Mouse (Mus musculus) midbrain, embryonic 16.5 days (tissue): ENCODE results near the gene Crmp1. TPM values are rescaled to one million over a fixed set of nuclear protein-coding genes. Genes with fewer than 3 reads are reported as not detected.
A peak's percentile ranks its signal among the peaks of the same experiment; 100 is the strongest.

Experiments
- ATAC-seq: fragments of 200-750 bp; cut with Nextera tagmentation; 2 replicates; pipeline ENCODE4 v1.8.0; 2017; ENCODE audit warnings: moderate TSS enrichment
- H3K27ac ChIP-seq: fragments of 300-500 bp; sonication (generic); 2 replicates; pipeline ENCODE4 v1.5.1; 2014; ENCODE audit warnings: mild to moderate bottlenecking, low read length, mixed read lengths
- H3K27me3 ChIP-seq: fragments of 300-500 bp; sonication (generic); 2 replicates; pipeline ENCODE4 v1.6.1; 2014; ENCODE audit warnings: low read depth, low read length, mixed read lengths; ENCODE audit not compliant: control insufficient read depth, insufficient read depth
- H3K36me3 ChIP-seq: fragments of 300-500 bp; sonication (generic); 2 replicates; pipeline ENCODE4 v1.6.1; 2014; ENCODE audit warnings: mild to moderate bottlenecking, low read length, moderate library complexity, mixed read lengths; ENCODE audit not compliant: control insufficient read depth, insufficient read depth
- H3K4me1 ChIP-seq: fragments of 300-500 bp; sonication (generic); 2 replicates; pipeline ENCODE4 v1.6.1; 2014; ENCODE audit warnings: mild to moderate bottlenecking, low read length, mixed read lengths; ENCODE audit not compliant: control insufficient read depth, insufficient read depth
- H3K4me2 ChIP-seq: fragments of 300-500 bp; sonication (generic); 2 replicates; pipeline ENCODE4 v1.6.1; 2014; ENCODE audit warnings: mild to moderate bottlenecking, low read length, mixed read lengths
- H3K4me3 ChIP-seq: fragments of 300-500 bp; sonication (generic); 2 replicates; pipeline ENCODE4 v1.5.1; 2014; ENCODE audit warnings: low read depth, mild to moderate bottlenecking, low read length, moderate library complexity, mixed read lengths
- H3K9ac ChIP-seq: fragments of 300-500 bp; sonication (generic); 2 replicates; pipeline ENCODE4 v1.6.1; 2014; ENCODE audit warnings: low read depth, low read length, mixed read lengths
- H3K9me3 ChIP-seq: fragments of 300-500 bp; sonication (generic); replicated peaks from 2 replicates; pipeline ENCODE4 v1.6.1; 2014; ENCODE audit warnings: mild to moderate bottlenecking, low read length, mixed read lengths; ENCODE audit not compliant: control insufficient read depth, poor library complexity, severe bottlenecking
- WGBS: fragments of 180-500 bp; shearing (Covaris S2); extraction: QIAGEN DNeasy Blood & Tissue Kit; methylation state at CpG from one replicate; pipeline ENCODE4 v1.1.7; 2014; 5-methylcytosine and 5-hydroxymethylcytosine counted together
- polyA plus RNA-seq: library from polyadenylated mRNA; unstranded; fragments of >200 nt; fragmentation: Nextera tagmentation; extraction: Ambion mirVana; gene quantifications from 2 replicates; pipeline ENCODE4 v1.2.1, GENCODE M21; 2015

Crmp1 gene
- polyA plus RNA-seq, 1 experiment from 2014 or later = 1,010 TPM

DNA sequence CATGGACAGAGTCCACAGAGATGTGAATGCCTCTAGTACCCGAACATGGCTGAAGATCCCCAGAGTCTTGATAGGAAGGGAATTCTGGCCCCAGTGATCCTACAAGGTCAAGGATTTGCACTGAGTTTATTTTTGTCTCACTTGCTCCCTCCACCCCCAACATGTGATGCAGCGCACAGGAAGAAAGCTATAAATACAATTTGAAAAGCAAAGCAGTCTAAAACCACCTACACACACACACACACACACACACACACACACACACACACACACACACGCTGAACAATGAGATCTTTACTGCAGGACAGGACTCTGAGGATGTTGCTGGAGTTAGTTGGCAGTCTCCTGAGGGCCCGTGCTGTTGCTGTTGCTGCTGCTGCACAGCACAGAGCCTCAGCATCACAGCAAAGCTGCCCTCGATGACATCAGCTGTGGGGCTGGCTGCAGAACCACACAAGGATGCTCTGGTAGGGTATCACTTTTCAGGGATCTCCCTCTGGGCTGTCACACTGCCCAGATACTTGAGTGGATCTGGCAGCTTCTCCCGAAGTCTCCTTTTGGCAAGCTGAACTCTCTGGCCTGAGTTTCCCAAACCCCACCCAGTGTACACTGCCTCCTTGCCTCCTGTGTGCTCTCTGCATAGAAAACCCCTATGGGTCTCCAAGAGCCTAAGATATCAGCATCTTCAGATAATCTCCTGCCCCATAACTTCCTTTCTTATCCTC, 13.6 kb upstream of the Crmp1 start:
- Histone ChIP-seq H3K27me3 (no peaks in the 10 kb centered on the region), H3K36me3 (no peaks in the 10 kb centered on the region), H3K4me2 (no peak overlapping the region), H3K4me1 (no peaks in the 10 kb centered on the region), H3K27ac (no peak overlapping the region), H3K9me3 (no peaks in the 10 kb centered on the region), H3K4me3 (no peak overlapping the region), H3K9ac (no peak overlapping the region)
- ATAC-seq = no peak
- WGBS = 67% methylated on average over 6 of the region's 6 CpGs

DNA sequence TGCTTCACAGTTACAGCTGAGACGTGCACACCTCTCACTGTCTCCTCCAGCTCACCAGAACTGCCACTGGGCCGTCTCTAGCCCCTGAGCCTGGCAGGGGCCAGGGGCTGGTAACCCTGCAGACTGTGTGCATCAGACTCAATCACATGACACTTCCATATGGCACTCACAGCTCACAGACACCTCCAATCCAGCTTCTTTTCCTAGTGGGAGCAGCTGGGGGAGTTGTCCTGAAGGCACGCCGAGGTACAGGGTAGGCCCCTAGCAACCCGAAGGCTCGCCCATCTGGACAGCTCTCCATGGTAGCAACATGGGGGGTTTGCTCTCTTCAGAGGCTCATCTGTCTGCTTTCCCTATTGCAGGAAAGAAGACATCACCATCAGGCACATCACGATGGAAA, 12.8 kb upstream of the Crmp1 start:
- Histone ChIP-seq H3K4me3 (no peak overlapping the region), H3K4me1 (no peaks in the 10 kb centered on the region), H3K4me2 (no peak overlapping the region), H3K27ac (no peak overlapping the region), H3K27me3 (no peaks in the 10 kb centered on the region), H3K9me3 (no peaks in the 10 kb centered on the region), H3K36me3 (no peaks in the 10 kb centered on the region), H3K9ac (no peak overlapping the region)
- WGBS = 68% methylated on average over 7 of the region's 7 CpGs
- no peak for ATAC-seq

DNA sequence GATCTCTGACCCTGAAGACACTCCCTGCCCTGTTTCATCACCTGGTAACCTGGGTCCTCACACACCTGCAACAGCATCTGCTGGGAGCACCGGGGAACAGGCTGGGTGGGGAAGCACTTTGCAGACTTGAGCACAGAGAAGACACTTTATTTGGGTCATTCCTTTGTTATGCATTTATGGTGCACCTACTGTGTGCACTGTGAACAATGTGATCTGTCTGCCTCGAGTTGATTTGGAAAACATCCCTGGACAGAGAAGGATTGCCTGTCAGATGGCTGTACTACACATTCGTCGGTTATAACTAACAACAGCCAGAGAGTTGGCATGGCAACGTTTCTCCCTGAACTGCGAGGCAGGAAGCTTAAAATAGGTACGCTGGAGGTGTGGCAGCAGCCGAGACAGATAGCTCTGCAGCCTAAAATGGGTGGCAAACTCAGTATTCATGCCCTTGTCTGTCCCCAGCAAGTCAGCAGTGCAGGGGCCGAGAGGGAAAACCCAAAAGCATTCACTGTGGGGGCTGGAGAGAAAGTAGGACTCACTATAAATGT, 8.7 kb upstream of the Crmp1 start:
- no peaks in the 10 kb centered on the region for H3K27me3 ChIP-seq
- H3K4me3 ChIP-seq = no peak overlapping the region
- 53% methylated on average over 9 of the region's 9 CpGs for WGBS
- no peak overlapping the region for H3K27ac ChIP-seq
- H3K4me2 ChIP-seq = no peak overlapping the region
- H3K4me1 ChIP-seq = no peaks in the 10 kb centered on the region
- no peaks in the 10 kb centered on the region for H3K36me3 ChIP-seq
- 0 out of 2 replicates have a peak, but pooled peaks have one; percentile 26 for ATAC-seq
- H3K9ac ChIP-seq = no peak overlapping the region
- H3K9me3 ChIP-seq = no peaks in the 10 kb centered on the region

DNA sequence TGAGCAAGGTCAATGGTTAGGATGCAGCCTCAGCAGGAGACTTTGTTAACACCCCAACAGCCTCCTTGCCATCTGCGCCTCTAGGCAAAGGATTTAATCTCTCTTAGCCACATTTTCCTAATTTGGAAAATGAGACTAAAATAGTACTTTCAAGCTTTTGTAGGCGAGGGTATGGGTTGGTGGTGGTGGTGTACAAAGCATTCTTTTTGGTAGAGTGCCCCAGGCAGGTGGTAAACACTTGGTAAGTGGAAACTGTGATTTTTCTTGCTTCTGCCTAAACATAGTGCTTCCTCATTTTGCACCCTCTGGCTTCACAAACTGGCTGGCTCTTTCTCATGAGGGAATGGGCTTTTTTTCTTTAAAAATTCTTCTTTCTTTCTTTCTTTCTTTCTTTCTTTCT, 3.1 kb upstream of the Crmp1 start:
- Histone ChIP-seq H3K27ac (no peak overlapping the region), H3K27me3 (no peaks in the 10 kb centered on the region), H3K4me1 (peaks cover 12% of the 10 kb centered on the region), H3K9me3 (no peaks in the 10 kb centered on the region), H3K9ac (no peak overlapping the region), H3K4me3 (no peak overlapping the region), H3K4me2 (no peak overlapping the region), H3K36me3 (no peaks in the 10 kb centered on the region)
- no peak for ATAC-seq
- WGBS = 32% methylated on average over 2 of the region's 2 CpGs

DNA sequence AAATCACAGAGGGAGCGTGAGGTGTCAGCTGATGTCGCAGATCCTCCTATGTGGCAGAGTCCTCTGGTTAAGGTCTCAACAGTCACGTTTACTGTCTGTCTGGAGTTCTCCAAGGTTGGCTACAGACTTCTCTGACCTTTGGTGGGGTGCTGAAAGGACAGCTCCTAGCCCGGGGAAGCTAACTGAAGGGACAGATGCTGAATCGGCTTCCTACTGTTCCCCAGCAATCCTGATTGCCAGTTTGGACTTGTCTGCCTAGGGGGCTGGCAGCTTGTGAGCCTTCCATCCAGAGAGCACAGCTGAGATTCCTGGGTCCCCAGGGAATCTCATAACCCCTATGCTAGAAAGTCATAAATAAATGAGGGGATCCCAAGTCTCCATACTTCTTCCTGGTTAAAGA, 1.2 kb upstream of the Crmp1 start:
- Histone ChIP-seq H3K4me1 (peaks cover 17% of the 10 kb centered on the region), H3K4me3 (no peak overlapping the region), H3K36me3 (no peaks in the 10 kb centered on the region), H3K4me2 (no peak overlapping the region), H3K27me3 (no peaks in the 10 kb centered on the region), H3K27ac (no peak overlapping the region), H3K9ac (0 out of 2 replicates have a peak overlapping the region, but pooled peaks have one; percentile 16), H3K9me3 (no peaks in the 10 kb centered on the region)
- ATAC-seq = no peak
- WGBS = 7% methylated on average over 5 of the region's 5 CpGs

DNA sequence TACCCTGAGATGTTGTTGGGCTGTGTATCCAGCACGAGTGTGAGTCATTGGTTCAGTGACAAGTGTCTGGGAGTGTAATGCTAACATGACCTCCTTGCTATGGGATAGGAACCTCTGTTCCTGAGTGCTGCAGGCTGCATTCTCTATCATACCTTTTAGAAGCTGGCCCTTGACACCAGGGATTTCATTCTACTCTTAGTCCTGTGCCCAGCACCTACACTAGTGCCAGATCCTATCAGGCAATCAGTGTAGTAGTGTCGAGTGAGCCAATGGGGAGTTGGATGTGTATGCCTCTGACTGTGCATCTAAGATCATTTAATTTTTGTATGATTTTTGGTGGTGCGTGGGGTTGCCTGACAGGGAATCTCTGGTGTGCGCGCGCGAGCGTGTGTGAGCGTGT, 516 bp upstream of the Crmp1 start:
- H3K36me3 ChIP-seq = no peaks in the 10 kb centered on the region

DNA sequence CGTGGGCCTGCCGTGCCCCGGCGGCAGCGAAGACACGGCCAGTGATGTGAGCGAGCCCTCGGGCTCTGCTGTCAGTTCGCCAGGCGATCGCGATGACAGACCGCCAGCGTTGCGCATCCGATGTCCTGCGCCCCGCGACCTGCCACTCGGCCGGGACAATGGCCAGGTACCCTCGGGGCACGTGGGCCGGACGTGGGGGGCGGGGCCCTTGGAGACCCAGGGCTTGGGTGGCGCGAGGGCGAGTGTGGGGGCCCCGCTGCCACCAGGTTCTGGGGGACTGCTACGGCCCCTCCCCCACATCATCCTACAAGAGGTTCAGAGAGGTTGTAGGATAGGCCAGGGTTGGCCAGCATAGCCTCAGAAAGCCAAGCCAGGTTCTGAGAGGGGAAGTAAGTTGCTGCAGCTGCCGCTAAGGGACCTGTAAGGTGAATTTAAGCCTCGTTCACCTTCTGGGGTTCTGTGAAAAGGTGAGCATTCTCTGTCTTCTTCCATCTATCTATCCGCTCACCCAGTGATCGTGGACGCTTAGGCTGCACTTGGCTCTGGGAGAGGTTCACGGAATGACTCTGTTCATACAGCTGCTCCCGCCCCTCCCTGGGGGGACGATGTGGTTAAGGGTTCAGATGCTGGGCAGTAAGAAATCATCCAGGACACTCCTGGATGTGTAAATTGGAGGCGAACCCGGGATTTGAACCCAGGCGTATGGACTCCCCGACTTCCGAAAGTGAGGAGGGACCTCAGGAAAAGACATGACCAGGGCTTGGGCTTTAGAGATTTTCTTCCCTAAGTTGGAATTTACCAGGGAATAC, 824 bp downstream of the Crmp1 start:
- H3K9ac ChIP-seq = peak overlapping the region; percentile 89
- WGBS = 9% methylated on average over 44 of the region's 44 CpGs
- H3K27me3 ChIP-seq = no peaks in the 10 kb centered on the region
- H3K4me1 ChIP-seq = peaks cover 18% of the 10 kb centered on the region
- peak overlapping the region; percentile 93 for H3K27ac ChIP-seq
- H3K9me3 ChIP-seq = no peaks in the 10 kb centered on the region
- ATAC-seq = no peak
- H3K36me3 ChIP-seq = no peaks in the 10 kb centered on the region
- peak overlapping the region; percentile 88 for H3K4me2 ChIP-seq
- H3K4me3 ChIP-seq = peak overlapping the region; percentile 61

More for the DNA sequence above, 516 bp upstream of the Crmp1 start:
- Histone ChIP-seq H3K4me3 (peak overlapping the region; percentile 61), H3K27me3 (no peaks in the 10 kb centered on the region), H3K4me2 (peak overlapping the region; percentile 88), H3K9me3 (no peaks in the 10 kb centered on the region), H3K4me1 (peaks cover 17% of the 10 kb centered on the region), H3K27ac (peak overlapping the region; percentile 93), H3K9ac (peak overlapping the region; percentile 89)
- ATAC-seq = peak; percentile 13
- 6% methylated on average over 9 of the region's 9 CpGs for WGBS

DNA sequence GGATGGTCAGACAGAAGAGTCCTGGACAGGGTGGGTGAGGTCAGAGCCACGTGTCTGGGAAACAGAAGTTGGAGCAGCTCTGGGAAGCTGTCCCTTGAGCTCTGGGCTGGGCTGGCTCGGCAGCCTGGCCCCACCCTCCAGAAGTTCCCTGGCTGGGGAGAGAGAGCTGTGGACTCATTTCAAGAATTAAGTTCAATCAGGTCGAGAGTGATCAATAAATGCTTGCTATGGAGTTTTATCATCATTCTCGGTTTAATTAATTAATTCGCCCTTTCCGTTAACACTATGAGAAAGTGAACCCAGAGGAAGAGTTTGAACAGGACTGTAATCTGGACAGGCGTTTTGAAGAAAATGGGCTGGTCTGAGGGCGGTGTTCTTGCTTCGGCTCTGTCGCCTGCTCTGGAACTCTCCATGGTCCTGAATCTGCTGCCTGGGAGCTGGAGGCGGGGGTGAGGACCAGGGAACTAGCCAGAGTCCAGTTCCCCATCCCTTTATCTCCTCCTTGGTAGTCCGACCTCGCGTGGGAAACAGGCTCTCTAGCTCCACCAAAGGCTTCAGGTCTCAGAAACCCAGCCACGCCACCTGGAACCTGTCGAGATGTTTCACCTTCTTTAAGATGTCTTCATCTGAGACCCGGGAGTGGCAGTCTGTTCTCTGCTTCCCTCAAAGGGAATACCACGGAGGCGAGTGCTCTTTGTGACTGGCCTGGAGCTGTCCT, 1.6 kb downstream of the Crmp1 start:
- H3K27me3 ChIP-seq = no peaks in the 10 kb centered on the region
- H3K9me3 ChIP-seq = no peaks in the 10 kb centered on the region
- H3K36me3 ChIP-seq = no peaks in the 10 kb centered on the region
- peak overlapping the region; percentile 93 for H3K27ac ChIP-seq
- peak overlapping the region; percentile 88 for H3K4me2 ChIP-seq
- ATAC-seq = no peak
- H3K9ac ChIP-seq = peak overlapping the region; percentile 89
- H3K4me3 ChIP-seq = peak overlapping the region; percentile 61
- peaks cover 26% of the 10 kb centered on the region for H3K4me1 ChIP-seq
- 2% methylated on average over 19 of the region's 19 CpGs for WGBS
